Mouse (Mus musculus): Measurements from ENCODE around the gene Pde4a. TPM values are rescaled to one million over a fixed set of nuclear protein-coding genes. Genes with fewer than 3 reads are reported as not detected.

Pde4a gene
- total RNA-seq (2021): 10 to 100 TPM; 83.4 to 86.6 TPM
- long read RNA-seq, full-length matches to known transcripts: 35 of 51 reads
- long read RNA-seq, partial matches to known transcripts: 13 of 51 reads
- long read RNA-seq, other reads (novel, unspliced or antisense): 3 of 51 reads

- DNase-seq (ENCODE audit: low spot score in 2 of 2): peak; percentile 81
These were observed at the start of gene Pde4a for GRCm38 (mm10) chr9:21165041-21165951. TSS of gene Pde4a (plus strand) at chr9:21165714.

GRCm38 (mm10) chr9:21117073-21117472 lies 48.4 kb upstream of the Pde4a start:
- DNase-seq (ENCODE audit: low spot score in 2 of 2): no peak

- DNase-seq (ENCODE audit: low spot score in 2 of 2): no peak
These were observed 44.0 kb upstream of the Pde4a start for GRCm38 (mm10) chr9:21121483-21121882.

GRCm38 (mm10) chr9:21124837-21125236 lies 40.7 kb upstream of the Pde4a start:
- DNase-seq (ENCODE audit: low spot score in 2 of 2): no peak

DNA sequence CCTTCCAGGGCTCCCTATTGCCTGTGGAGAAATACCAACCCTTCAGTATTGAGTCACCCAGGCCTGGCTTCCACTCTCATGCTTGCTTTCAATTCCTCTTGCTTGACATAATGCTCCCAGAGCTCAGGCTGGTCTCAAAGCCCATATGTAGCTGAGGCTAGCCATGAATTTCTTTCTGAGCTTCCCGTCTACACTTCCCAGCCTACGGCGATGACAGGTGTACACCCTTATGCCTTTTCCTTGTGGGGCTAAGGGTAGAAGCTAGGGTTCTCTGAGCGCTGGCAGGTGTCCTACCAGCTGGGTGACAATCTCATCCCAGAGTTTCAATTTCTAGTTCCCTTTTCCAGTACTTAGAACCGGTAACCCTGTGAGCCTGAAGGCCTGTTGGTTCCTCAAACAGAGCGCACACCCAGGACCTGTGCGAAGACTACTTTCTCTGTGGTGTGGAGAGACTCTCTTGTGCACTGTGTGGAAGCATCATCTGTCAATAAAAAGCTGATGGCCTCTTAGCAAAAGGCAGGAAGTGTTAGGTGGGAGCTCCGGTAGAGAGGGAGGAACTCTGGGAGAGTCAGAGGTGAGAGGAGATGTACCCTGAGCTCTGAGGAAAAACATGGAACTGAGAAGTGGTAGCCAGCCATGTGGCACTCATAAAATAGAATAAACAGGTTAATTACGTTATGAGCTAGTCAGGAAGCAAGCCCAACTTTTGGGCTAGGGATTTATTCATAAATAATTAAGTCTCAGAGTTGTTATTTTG lies 39.8 kb upstream of the Pde4a start:
- DNase-seq (ENCODE audit: low spot score in 2 of 2): no peak

- no peak for DNase-seq (ENCODE audit: low spot score in 2 of 2)
These were observed 39.3 kb upstream of the Pde4a start for GRCm38 (mm10) chr9:21126259-21126627.

- DNase-seq (ENCODE audit: low spot score in 2 of 2): peak; percentile 94 to 96
These were observed 34.2 kb upstream of the Pde4a start, which contains the start of gene Tyk2 for GRCm38 (mm10) chr9:21131059-21131956. TSS of gene Tyk2 (minus strand) at chr9:21131243.

DNA sequence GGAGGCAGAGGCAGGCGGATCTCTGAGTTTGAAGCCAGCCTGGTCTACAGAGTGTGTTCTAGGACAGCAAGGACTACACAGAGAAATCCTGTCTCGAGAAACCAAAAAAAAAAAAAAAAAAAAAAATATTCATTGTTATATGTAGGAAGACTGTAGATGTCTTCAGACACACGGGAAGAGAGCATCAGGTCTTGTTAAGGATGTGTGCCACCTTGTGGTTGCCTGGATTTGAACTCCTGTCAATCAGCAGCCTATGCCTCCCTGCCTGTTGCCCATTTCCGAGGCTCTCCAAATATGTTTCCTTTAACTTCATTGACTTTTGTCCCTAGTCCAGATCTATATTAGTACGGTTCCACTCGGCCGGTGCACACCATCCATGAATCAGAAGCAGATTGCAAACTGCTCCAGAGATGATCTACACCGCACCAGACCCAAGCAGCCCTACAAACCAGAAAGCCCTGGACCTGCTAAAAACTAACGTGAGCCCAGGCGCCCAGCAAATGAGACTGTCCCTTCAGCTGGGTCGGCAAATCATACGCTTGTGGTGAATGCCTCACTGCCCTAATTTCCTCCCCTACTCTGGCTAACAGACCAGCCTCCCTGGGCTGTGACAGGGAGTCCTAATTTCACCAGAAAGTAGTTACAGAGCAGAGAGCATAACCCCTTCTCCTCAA lies 33.3 kb upstream of the Pde4a start:
- no peak for DNase-seq (ENCODE audit: low spot score in 2 of 2)

GRCm38 (mm10) chr9:21133064-21133707 lies 32.3 kb upstream of the Pde4a start:
- no peak for DNase-seq (ENCODE audit: low spot score in 2 of 2)

DNA sequence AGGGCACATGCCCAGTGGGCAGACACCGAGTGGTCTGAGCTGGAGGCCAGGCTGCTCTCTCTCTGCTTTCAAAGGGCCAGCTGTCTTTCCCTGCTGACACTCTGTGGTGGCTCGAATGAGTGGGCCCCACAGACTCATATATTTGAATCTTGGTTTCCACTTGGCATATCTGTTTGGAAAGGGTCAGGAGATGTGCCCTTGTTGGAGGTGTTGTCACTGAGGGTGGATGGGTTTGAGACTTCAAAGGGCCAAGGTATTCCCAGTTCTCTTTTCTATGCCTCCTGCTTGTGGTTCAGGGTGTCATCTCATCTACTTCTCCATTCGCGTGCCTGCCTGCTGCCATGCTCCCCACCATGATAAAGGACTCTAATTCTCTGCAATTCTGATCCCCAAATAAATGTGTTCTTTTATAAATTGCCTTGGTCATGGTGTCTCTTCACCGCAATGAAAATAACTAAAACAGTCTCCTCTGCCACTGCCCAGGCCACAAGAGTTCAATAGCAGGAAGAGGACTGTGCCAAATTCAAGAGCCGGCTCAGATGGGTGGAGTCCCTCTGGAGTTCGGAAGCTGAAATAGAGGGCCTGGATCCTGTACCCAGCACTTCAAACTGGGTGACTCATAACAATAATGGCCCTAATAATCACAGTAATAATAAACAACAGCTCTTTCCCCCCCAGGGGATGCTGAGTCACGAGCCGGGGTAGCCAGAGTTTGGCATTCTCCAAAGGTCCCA lies 30.8 kb upstream of the Pde4a start:
- no peak for DNase-seq (ENCODE audit: low spot score in 2 of 2)

DNA sequence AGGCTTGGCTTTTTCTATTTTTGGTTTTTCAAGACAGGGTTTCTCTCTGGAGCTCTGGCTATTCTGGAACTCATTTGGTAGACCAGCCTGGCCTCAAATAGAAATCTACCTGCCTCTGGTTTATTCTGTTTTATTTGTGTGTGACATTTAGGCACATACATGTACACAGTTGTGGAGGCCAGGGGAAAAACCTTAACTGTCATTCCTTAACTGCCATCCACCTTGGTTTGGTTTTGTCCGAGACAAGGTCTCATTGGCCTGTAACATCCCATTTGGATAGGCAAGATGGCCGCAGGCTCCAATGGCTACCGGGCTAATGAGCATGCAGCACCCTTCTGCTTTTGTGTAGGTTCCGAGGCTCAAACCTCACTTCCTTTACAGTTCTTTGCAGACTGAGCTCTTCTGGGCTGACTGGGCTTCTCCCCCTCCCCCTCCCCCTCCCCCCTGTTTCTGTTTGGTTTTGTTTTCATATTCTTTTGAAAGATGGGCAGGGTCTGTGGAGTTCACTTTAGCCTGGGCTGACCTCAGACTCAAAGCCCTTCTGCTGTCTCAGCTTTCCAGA lies 30.1 kb upstream of the Pde4a start:
- DNase-seq (ENCODE audit: low spot score in 2 of 2): no peak

- no peak for DNase-seq (ENCODE audit: low spot score in 2 of 2)
These were observed 29.6 kb upstream of the Pde4a start for GRCm38 (mm10) chr9:21135941-21136381.

GRCm38 (mm10) chr9:21136401-21136800 lies 29.1 kb upstream of the Pde4a start:
- no peak for DNase-seq (ENCODE audit: low spot score in 2 of 2)

DNA sequence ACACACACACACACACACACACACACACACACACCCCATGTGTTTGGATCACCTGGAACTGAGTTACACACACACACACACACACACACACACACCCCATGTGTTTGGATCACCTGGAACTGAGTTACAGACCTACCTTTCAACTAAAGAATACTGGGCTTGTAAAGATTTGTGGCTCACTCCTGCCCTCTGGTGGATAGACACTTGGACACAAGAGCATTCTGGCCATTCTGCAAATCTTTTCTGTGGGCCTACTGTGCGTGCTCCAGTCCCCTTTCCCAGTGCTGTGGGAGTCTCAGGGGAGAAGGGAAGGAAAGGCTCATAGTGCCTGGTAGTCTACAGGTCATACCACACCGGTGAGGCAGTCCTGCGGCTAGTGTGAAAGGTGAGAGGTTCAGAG lies 28.3 kb upstream of the Pde4a start:
- peak; percentile 47 to 78 for DNase-seq (ENCODE audit: low spot score in 2 of 2)

DNA sequence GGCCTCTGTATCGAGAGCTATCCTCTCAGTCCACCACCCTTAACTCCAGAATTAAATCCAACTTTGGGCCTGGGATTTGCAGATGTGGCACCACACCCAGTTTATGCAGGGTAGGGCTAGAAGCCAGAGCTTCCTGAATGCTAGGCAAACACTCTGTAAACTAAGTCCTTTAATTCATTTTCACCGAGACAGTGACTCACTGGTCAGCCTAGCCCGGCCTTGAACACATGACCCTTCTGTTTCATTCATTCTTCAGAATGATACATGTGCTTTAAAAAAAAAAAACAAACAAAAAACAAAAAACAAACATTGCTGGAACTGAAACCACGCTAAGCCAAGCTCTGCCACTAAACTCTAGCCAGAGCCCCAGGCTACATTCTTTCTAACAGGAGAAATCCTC lies 27.1 kb upstream of the Pde4a start:
- DNase-seq (ENCODE audit: low spot score in 2 of 2): no peak

DNA sequence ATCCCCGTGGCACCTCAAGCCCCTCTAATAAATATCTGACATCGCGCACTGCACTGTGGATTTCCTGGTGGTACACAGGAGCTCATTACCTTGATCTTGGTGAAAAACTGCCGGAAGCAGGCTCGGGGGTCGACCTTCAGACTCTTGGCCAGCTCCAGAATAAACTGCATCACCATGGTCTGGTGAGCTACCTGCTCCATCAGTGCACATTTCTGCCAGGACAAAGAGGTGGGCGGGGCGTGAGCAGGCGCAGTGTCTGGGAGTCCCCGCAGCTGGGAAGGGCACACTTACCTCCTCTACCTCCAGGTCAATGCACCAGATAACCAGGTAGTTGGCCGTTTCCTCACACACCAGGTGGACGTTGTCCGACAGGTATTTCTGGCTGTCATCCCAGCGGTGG lies 23.6 kb upstream of the Pde4a start:
- DNase-seq (ENCODE audit: low spot score in 2 of 2): no peak

GRCm38 (mm10) chr9:21144361-21144760 lies 21.2 kb upstream of the Pde4a start:
- DNase-seq (ENCODE audit: low spot score in 2 of 2): no peak

DNA sequence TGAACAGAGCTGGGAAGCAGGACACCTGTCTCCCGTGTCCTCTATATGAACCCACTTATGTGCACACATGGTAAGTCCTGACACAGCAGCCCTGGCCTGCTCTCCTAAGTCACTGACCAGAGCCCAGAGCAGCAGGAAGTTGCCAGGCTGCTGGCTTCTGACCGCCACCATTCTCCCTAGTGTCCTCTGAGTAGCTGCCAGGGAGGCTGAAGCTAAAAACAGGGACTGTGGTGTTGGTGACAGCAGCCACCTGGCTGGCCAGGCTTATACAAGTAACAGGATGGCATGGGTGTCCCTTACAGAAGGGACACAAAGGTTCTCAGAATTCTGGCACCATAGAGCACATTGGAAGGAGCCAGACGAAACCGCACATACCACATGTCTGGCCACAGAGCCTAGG lies 20.1 kb upstream of the Pde4a start:
- DNase-seq (ENCODE audit: low spot score in 2 of 2): no peak

- DNase-seq (ENCODE audit: low spot score in 2 of 2): no peak
These were observed 18.8 kb upstream of the Pde4a start for GRCm38 (mm10) chr9:21146722-21147121.
